Mouse (Mus musculus) G1E-ER4 (cell line): ENCODE results near the gene Olfml2a. TPM values are rescaled to one million over a fixed set of nuclear protein-coding genes. Genes with fewer than 3 reads are reported as not detected.

Experiments used
- GATA1 ChIP-seq: IDR thresholded peaks from one replicate; pipeline ENCODE4 v1.8.0; 2012; ENCODE audit warnings: low read length, inconsistent platforms
- polyA plus RNA-seq: library from polyadenylated mRNA; stranded (reverse); fragments of >175 nt; gene quantifications from 2 replicates; pipeline ENCODE4 v1.2.3, GENCODE M21; 2012

The Olfml2a gene
- polyA plus RNA-seq, 1 experiment, result not detected

DNA sequence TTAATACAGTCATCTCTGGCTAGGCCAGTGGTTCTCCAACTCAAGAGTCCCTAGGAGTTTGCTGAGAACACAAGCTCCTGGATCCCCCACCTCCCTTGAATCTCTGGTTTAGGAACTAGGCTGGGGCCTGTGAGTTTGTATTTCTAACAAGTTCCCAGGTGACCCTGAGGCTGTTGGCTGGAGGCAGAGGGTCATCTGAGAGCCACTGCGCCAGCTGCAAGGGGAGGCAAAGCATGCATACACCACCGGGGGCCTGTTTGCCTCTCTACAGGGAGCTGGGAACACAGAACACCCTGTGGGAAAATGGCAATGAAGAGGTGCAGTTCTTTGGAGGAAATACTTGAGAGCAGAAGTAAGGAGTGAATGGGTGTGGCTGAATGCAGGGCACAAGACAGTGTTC lies 1.5 kb upstream of the Olfml2a start:
- no peak for TF ChIP-seq GATA1

DNA sequence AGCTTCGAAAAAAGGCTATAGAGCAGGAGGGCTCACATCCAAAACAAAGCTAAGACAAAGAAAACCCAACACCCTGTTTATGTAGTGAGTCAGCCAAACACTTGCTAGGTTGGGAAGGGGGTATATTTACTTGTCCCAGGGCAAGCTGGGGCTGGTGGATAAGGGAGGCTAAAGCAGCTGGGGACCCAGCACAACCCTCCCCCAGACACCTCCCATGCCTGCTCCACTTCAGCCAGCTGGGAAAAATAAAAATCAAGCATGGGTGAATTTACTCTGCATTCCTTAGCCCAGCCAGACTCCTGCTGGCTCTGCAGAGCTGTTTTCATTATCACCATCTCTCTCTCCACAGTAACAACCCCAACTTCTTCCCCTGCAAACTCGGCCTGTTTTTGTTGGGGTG lies 2.2 kb downstream of the Olfml2a start:
- no peak for TF ChIP-seq GATA1

DNA sequence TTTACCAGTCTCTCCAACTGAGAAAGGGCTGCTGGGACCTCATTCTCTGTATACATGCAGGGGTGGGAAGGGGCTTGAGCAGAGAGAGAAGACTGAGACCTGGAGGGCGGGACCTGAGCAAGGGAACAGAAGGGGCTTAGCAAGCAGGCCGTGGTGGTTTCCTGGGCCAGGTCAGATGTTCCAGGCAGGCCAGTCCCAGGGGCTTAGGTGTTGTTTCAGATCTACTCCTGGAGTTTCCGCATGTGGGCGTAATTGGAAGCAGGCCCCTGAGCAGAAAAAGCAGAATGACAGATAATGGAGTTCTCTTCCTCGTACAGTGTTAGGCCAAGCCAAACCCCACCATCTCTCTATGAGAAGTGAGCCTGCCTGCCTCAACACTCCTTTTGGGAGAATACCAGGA lies 3.2 kb downstream of the Olfml2a start:
- no peak for TF ChIP-seq GATA1

DNA sequence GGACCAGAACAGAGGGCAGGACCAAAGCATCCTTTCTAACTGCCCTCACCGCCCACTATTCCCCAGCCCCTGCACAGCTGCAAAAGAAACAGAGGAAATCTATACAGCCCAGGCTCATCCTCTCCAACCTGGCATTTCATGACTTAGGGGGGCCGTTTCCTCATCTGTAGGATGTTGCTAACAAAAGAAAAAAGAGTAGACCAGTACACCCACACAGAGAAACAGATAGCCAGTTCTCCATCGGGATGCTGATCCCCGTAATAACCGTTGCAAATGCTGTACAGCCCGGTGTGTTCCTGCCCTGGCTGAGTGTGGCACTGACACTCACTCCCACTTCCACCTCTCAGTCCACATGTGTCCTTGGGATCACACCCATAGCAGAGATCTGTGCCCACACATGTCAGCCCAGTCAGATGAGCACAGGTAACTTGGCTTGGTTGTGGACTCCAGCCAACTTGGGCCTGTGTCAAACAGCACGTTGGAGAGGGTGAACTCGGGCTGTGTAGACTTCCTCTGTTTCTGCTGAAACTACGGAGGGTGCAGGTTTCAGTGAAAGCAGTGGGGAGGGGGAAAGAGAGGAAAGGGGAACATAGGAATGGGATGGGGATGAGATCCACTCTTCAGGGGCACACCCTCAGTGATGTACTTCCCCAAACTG lies 5.1 kb downstream of the Olfml2a start:
- no peak for TF ChIP-seq GATA1

DNA sequence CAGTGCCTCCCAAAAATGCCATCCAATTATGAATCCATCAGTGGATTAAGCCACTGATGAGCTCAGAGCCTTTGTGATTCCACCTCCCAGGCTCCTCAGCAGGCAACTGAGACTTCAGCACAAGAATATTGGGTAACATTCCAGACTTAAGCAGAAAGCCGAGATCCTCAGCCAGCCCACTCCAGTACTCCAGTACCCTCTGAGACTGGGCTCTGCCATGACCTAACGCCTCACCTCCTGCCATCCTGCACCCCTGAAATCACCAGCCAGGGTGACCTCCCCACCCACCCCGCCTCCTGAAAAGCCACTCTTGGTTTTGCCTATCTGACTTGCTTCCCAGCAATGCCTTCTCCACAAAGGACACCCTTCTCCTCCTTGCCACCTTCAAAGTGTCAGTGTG lies 5.6 kb downstream of the Olfml2a start:
- TF ChIP-seq GATA1, result no peak

DNA sequence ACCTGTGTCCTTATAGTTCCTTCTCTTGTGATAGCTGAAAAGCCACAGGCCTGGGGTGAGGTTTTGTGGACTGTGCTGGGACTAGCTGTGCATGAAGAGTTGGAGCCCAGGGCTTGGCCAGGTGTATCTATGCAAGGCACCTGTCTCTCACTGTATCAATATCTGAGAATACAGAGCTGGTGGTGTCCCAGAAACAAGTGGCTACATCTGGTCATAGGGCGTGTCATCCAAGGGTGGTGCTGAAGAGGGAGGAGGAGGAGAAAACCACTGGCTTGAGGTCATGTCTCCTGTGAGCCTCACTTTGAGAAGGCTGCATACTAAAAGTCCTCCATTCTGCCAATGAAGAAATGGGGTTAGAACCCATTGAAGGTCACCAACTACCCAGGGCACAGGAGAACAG lies 6.2 kb downstream of the Olfml2a start:
- no peak for TF ChIP-seq GATA1

DNA sequence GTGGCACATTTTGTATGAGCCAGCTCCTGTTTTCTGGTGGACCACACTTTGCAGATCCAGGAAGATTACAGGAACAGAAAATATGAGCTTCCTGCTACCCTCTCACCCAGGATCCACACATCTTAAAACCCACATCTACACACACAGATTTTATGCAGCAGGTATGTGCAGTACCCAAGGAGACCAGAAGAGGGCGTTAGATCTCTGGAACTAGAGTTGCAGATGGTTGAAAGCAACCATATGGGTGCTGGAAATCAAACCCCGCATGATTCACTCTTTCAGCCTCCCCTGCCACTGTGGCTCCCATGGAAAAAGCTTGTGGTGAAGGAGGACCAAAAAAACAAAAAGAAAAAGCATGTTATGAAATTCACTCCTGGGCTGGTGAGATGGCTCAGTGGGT lies 7.3 kb downstream of the Olfml2a start:
- no peak for TF ChIP-seq GATA1

DNA sequence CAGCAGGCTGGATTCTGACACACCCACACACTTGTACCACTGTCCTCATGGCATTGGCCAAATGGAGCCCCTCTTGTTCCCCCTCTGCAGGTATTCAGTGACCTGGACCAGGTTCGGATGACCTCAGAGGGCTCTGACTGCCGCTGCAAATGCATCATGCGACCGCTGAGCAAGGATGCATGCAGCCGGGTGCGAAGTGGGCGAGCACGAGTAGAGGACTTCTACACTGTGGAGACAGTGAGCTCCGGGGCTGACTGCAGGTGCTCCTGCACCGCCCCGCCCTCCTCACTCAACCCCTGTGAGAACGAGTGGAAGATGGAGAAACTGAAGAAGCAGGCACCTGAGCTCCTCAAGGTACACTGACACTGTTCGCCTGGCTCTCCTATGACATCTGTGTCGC lies 9.6 kb downstream of the Olfml2a start:
- TF ChIP-seq GATA1, result no peak

DNA sequence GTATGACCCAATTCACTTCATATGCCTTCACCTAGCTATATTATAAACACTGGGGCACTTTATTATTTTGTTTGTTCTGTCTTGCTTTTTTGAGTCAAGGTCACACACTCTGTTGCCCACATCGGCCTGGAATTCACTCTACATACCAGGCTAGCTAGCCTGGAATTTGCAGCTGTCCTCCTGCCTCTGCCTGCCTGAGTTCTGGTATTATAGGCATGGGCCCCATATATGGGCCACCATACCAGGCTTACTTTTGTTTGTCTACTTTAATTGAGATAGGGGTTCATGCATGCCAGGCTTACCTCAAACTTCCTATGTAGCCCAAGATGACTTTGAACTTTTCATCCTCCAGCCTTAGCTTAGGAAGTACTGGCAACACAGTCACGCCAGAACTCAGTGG lies 10.1 kb downstream of the Olfml2a start:
- no peak for TF ChIP-seq GATA1

DNA sequence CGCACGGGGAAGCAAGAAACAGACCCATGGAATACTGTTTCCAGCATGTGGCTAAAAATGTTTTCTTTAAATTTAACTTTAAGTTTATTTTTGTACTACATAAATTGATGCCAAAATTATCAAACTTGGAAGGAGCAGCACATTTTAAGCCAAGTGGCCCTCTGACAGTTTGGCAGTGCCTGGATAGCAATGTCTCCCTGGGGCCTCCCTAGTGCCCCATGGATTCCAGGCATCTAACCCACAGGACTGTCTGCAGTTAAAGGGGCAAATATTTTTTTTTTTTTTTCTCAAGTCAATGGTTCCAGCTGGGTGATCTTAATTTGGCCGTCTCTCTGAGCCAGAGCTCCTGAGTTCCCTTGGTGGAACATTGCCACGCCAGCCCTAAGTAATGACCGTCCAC lies 11.4 kb downstream of the Olfml2a start:
- TF ChIP-seq GATA1, result no peak

DNA sequence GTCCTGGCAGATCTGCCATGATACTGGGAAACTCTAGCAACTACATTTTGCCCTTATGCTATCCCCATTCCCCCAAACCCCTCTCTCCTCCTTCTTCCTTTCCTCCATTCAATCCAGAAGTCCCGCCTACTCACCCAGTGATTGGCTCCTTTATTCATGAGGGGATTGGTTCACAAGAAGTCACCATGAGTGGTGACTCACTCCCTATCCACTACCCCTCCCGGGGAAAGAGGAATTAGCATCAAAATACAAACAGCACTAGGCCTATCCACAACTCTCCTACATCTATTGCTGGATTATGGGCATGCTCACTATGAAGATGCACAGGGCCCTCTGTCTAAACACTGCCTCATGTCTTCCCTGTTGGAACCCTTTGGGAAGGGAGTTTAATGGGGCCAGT lies 12.2 kb downstream of the Olfml2a start:
- TF ChIP-seq GATA1, result no peak

DNA sequence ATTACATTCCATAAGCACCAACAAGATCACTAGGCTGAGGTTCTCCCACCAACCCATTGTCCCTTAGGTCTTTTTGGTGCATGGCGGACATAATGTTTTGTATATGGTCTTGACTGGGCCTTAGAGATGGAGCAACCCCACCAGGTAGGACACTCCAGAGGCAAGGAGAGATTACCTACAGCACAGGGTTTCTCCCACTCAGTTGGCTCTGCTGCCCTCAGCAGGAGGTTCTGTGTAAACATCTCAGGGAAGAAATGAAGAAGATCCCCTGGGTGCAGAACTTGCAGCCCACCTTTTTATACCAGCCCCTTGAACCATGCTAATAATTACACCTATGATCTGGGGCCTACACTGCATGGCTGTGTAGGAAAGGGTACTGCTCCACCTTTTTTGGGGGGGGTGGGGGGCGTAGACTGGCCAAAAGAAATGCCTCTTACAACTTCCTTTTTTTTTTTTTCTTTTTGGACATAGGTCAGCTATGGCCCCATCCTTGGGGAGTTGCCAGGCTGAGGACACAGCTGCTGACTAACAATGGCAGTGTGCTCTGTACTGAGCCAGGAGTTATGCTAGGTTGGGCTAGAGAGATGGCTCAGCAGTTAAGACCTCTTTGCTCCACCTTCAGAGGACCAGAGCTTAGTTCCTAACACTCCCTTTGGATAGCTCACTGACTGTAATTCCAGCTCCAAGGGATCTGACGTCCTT lies 12.8 kb downstream of the Olfml2a start:
- TF ChIP-seq GATA1, result no peak

DNA sequence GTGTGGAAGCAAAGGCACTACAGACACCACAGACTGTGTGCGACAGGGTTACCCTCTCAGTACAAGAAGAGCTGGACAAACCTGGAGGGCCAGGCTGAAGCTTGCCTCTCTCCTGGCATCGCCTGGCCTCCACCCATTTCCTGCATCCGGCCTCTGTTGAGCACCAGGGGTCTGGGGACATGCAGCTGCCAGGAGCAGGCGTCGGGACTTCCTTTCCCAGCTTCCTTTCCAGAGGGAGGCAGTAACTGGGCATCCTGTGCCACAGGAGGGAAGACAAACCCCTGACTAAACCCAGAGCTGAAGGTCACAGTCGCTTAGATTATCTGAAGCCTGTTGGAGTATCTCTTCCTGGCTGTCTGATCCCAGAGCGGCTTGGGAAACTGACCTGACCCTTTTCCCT lies 15.8 kb downstream of the Olfml2a start:
- TF ChIP-seq GATA1, result no peak

DNA sequence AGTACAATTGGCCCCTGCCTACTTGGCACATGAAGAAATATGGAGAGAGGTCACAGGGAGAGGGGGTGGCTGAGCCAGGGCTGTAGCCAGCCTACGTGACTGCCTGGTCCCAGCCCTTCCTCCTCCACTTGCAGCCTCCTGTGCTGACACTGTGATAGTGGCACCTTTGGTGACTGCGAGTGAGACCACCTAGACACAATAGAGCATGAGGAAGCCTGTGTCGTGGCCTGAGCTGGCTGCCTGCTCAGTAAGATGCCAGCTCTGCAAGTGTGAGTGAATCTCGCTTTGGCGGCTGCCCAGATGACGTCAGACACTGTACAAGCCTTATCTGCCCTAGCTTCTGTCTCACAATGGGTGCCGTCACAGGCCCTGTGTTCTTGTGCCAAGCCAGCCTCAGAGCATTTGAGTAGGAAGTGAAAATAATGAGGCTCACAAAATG lies 18.5 kb downstream of the Olfml2a start:
- TF ChIP-seq GATA1, result no peak

DNA sequence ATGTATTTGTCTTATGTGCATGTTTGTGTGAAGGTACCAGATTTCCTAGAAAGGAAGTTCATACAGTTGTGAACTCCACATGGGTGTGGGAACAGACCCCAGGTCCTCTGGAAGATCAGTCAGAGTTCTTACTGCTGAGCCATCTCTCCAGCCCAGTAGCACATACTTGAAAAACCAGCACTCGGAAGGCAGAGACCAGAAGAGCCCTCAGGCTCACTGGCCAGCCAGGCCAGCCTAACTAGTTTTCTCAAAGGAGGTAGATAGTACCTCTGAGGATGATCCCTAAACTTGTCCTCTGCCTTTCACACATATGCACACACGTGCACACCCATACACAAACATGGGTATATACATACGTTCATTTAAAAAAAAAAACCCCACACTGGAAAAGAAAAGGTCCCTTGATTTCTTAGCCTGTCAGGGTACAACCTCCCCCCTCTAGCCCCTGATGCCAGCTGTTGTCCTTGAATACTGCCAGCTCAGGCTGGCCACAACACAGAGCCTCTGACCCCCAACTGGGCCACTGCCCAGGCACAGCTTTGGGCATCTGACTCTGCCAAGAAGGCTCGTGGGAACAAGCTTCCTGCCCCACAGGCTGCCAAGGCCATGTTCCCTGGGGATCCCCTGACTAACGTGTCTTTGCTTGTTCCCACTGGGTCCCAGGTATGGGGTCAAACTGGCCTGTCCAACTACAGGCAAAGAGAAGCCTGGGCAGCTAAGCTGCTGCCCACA lies 21.5 kb downstream of the Olfml2a start:
- no peak for TF ChIP-seq GATA1

DNA sequence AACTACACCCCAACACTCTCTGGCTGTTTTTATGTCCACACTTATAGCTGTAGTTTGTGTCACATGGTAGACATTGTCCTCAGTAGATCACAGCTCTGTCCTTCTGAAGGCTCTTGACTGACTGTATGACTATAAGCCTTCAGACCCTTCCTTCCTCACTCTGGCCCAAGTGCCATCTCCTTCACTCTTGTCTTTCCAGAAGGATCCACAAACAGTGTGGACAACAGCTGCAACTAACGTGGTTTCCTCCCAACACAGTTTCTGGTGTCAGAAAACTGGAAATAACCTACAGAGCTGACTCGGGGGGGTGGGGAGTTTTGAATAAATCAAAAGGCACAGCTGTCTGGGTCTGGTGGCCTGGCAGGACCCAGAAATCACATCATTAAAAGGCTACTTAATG lies 24.3 kb downstream of the Olfml2a start:
- no peak for TF ChIP-seq GATA1
